Mouse (Mus musculus): ENCODE data around the gene Klhdc1. TPM values are rescaled to one million over a fixed set of nuclear protein-coding genes. Genes with fewer than 3 reads are reported as not detected.
A peak's percentile ranks its signal among the peaks of the same experiment; 100 is the strongest.

Gene Klhdc1
- total RNA-seq (2021): 10 to 100 TPM; 17.5 to 18.6 TPM
- long read RNA-seq, experiment 1, transcript Klhdc1-201 (13 exons, 2,620 nt): major isoform, 8 of 15 reads
- long read RNA-seq, experiment 1, partial matches to known transcripts: 2 of 15 reads
- long read RNA-seq, experiment 1, other reads (novel, unspliced or antisense): 4 of 15 reads
- long read RNA-seq, experiment 2, transcript Klhdc1-201 (13 exons, 2,620 nt): major isoform, 11 of 23 reads
- long read RNA-seq, experiment 2, partial matches to known transcripts: 2 of 23 reads
- long read RNA-seq, experiment 2, other reads (novel, unspliced or antisense): 8 of 23 reads

DNA sequence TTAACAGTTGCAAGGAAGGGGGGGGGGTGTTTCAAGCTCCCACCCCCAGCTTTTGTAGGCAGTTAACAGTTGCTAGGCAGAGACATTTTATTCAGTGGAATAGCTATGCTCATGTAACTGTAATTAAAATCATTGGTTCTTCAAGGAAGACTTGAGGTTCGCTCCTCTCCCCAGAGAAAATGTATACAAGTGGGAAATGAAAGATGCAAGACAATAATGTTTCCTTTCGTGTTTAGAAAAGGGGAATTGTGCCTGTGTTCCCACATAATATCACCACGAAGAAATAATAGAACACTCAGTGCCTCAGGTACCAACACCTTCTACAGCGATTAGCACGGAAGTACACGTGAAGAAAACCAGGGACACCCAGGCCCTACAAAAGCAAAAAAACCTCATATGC is at the start of gene Klhdc1:
TSS of gene Klhdc1 (plus strand) at position 301 of the 400 bp plus-strand sequence.
- TF ChIP-seq CTCF (conservative IDR thresholded peaks at IDR 0.05): no peak
- H3K27ac ChIP-seq: peak within 1 kb of the TSS; percentile 94
- no peak for DNase-seq (ENCODE audit: low spot score in 2 of 2)
- peak within 1 kb of the TSS; percentile 93 for H3K4me3 ChIP-seq

DNA sequence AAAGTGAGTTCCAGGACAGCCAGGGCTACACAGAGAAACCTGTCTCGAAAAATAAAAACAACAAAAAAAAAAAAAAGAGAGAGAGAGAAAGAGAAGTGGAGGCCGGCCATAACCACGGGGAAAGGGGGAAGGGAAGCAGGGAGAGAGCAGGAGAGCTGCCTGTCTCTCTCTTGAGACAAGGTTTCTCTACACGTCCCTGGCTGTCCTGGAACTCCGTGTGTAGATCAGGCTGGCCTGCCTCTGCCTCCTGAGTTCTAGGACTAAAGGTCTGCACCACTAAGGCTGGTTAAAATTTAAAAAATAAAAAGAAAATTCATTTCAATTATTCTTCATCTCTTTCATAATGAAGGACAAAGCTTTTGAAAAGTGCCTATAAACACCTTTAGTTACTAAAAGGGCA is 49.6 kb upstream of the Klhdc1 start:
- TF ChIP-seq CTCF (conservative IDR thresholded peaks at IDR 0.05): no peak
- no peak for DNase-seq (ENCODE audit: low spot score in 2 of 2)
- no peak overlapping the region for H3K4me3 ChIP-seq

DNA sequence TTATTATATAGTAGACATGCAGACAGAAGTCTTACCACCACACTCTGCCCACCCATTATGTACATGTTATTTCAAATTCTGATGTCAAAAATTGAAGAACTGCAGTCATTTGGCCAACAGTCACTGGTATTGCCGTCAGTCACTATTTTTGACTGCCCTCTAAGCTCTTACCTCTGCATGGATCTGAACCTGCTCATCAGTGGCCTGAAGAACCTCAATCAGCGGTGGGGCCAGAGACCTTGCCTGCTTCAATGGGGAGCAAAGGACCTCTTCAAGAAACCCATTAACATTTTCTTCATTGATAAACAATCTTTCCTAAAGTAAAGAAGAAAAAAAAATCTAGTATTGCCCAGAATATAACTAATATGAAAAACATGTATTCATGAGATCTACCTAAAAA is 48.3 kb upstream of the Klhdc1 start:
- TF ChIP-seq CTCF (conservative IDR thresholded peaks at IDR 0.05): no peak
- Histone ChIP-seq H3K27ac (no peak overlapping the region), H3K4me3 (no peak overlapping the region)
- no peak for DNase-seq (ENCODE audit: low spot score in 2 of 2)

More for the DNA sequence above, 49.6 kb upstream of the Klhdc1 start:
- H3K27ac ChIP-seq: no peak overlapping the region

DNA sequence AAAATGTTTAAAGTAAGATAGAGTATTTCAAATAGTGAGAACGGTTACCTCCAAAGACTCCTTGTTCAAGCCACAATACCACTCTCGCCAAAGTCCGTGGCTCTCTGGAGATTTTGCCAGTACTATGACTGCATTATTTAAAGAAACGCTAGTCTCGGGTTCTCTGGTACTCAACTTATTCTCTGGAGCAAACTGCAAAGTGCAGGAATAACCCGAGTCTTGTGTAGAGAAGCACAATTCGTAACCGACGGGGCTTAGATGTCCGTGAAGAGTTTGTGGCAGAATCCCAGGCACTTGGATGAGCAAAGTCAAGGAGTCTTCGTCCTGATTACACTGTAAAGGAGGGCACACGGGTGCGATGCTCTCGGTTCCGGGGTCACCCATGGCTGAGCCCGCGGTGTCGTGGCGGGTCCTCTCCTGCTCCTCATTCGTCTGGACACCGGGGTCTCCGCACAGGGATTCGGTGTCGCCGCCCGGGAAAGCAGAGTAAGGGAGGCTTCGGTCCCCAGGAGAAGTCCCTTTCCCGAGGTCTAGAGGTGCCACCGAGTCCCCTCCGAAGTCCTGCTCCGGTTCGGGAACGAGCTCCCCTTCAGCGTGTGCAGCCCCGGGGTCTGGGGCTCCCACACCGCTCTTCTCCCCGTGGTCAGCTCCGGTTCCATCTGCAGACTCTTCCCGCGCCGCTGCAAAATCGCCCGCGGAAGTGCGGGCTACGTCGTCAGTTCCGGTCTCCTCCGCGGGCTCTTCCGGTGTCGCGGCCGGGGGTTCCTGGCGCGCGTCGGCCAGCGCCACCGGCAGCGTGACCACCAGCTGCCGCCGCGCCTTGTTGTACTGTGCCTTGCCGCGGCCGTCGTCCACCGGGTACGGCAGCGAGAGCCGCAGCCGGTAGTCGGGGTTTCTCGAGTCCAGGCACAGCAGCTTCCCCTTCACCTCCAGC is 44.3 kb upstream of the Klhdc1 start, which contains the start of gene Gm49383:
TSS of gene Gm49383 (minus strand) at position 661 of the 934 bp plus-strand sequence.
- DNase-seq (ENCODE audit: low spot score in 2 of 2): peak; percentile 48 to 76
- peak within 1 kb of the TSS; percentile 100 for H3K4me3 ChIP-seq
- TF ChIP-seq CTCF (conservative IDR thresholded peaks at IDR 0.05): peak; percentile 34
- peak within 1 kb of the TSS; percentile 95 for H3K27ac ChIP-seq

DNA sequence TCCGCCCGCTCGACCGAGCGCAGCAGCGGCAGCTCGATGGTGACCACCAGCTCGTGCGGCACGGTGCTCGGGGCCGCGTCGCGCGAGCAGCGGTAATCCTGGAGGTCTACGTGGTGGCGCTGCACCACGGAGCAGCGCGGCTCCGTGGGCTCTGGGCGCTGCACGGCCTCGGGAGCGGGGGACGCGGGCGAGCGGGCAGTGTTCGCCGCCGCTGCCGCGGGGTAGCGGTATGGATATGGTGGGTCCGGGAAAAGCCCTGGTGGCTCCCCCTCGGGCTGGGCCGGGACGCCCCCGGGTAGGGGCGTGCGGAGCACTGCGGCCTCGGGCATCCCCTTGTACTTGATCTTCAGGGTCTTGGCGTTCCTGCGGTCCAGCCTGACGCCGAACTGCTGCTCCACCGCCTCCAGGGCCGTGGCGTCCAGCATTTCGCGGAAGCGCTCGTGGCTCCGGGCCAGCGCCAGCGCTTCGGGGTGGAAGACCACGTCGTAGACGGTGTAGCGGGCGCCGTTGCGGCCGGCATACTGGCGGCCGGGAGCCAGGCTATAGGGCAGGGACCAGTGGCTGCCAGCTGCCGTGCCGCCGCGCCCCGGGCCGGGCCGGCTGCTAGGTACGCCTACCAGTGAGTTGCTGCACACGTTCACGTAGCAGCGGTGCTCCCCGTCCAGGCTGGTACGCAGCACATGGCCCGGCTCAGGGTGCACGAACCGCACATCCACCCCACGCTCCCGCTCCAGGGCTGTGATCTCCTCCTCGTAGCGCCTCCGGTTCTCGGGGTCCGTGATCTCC is 43.4 kb upstream of the Klhdc1 start:
- peak overlapping the region; percentile 95 for H3K27ac ChIP-seq
- TF ChIP-seq CTCF (conservative IDR thresholded peaks at IDR 0.05): no peak; the same call in 1 of the 2 replicates
- peak overlapping the region; percentile 100 for H3K4me3 ChIP-seq
- peak in 1 of 2 experiments; percentile 22 for DNase-seq (ENCODE audit: low spot score in 2 of 2)

DNA sequence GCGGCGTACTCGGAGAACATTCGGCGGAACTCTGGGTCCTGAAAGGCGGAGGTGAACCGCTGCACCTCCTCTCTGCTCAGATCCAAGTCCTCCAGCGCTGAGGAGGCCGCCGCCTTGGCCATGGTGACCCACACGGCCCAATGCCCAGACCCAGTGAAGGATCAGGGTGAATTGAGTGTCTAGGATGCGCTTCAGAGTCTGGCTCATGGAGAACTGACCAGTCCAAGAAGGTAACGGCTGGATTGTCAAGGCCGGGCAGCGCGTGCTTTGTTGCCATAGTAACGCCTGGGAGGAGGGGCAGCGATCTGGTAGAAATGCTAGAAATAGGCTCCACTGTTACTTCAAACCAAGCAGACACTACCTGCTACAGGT is 42.8 kb upstream of the Klhdc1 start, which contains the start of gene Dnaaf2:
TSS of gene Dnaaf2 (minus strand) at position 266 of the 372 bp plus-strand sequence.
- TF ChIP-seq CTCF (conservative IDR thresholded peaks at IDR 0.05): no peak

DNA sequence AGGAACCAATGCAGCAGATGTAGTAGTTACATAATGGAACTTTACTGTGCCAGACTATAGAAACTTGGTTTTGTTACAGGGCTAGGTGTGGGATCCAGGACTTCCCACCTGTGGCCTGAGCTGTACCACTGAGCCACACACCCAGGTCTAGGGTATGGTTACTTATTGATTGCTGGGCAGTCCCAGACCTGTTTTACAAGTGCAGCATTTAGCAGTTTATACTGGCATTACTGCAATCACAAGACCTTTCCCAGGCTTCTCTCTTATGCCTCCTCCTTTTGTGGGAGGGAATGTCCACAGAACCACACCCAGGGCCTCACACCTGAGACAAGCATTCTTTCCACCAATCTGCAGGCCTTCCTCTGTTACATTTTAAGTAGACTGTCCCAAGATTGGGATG is 42.0 kb upstream of the Klhdc1 start:
- Histone ChIP-seq H3K4me3 (no peak overlapping the region; the same call in 1 of the 2 replicates), H3K27ac (no peak overlapping the region)
- DNase-seq (ENCODE audit: low spot score in 2 of 2): no peak
- no peak for TF ChIP-seq CTCF (conservative IDR thresholded peaks at IDR 0.05)

More for the DNA sequence above, 42.8 kb upstream of the Klhdc1 start, which contains the start of gene Dnaaf2:
- Histone ChIP-seq H3K27ac (peak within 1 kb of the TSS; percentile 95), H3K4me3 (peak within 1 kb of the TSS; percentile 100)
- peak; percentile 63 to 65 for DNase-seq (ENCODE audit: low spot score in 2 of 2)

DNA sequence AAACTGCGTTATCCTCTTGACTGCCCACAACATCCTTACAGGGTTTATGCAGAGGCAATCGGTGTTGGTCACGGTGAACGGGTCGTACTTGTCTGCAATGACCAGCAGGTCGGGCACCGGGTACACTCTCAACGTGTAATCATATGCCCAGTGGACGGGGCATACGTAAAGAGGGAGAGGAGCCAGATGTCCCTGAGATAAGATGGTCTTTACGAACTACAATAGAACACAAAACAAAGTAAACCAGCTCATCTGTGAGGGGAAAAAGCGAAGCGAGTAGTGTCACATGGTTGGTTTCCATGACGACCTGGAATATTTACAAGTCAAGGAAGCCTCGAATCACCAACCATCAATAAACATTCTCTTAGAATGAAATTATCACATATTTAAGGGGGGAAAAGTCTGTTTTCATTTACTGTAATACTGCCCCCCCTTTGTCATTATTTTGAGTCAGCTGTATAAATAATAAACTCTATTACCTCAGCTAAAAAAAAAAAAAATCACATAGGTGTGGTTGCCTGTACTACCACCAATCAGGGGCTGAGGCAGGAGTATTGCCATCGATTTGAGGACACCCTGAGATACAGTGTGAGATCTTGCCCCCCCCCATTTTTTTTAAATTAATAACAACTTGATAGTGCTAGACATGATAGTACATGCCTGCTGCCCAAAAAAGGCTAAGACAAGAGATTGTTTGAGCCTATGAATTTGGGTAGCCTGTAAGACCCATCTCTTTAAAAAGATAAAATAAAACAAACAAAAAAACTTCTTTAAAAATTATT is 36.7 kb upstream of the Klhdc1 start, which contains the start of gene Gm49384:
TSS of gene Gm49384 (minus strand) at position 216 of the 782 bp plus-strand sequence.
- no peak for TF ChIP-seq CTCF (conservative IDR thresholded peaks at IDR 0.05)
- no peak for DNase-seq (ENCODE audit: low spot score in 2 of 2)
- H3K4me3 ChIP-seq: no peak within 1 kb of the TSS
- no peak within 1 kb of the TSS for H3K27ac ChIP-seq

DNA sequence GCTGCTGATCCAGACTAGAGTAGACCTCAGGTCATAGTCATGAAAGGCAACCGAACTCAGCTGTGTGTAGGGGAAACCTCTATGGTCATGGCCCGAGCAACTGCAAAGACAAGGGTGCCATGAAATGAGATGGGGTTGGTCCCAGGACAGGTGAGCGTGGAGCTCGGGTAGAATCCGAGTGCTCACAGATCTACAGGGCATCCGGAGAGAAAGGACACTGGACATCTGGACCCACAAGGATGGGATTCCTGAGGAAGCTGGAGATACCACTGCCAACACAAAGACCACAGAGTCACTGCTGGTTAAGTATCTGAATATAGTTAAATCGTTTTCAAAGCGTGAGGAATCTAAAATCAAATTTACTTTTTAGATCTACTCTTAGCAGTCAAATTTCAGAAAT is 33.6 kb upstream of the Klhdc1 start:
- TF ChIP-seq CTCF (conservative IDR thresholded peaks at IDR 0.05): no peak
- Histone ChIP-seq H3K27ac (no peak overlapping the region), H3K4me3 (no peak overlapping the region)
- DNase-seq (ENCODE audit: low spot score in 2 of 2): no peak

DNA sequence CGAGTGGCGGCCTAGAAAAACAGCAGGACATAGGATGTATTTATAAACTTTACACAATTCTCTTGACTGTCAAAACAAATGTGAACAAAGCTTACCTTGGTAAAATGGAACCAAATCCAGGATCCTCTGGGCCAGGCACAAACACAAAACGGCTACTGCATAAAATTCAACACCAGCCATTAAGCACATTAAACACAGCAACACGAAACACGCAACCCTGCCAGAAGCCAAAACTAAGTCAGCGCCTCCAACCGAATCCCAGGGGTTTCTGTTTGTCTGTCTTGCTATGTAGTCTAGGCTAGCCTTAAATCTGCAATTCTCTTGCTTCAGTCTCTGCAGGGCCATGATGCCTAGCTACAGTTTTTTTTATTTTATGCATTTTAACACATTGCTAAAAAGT is 33.0 kb upstream of the Klhdc1 start:
- TF ChIP-seq CTCF (conservative IDR thresholded peaks at IDR 0.05): no peak
- H3K27ac ChIP-seq: no peak overlapping the region
- H3K4me3 ChIP-seq: no peak overlapping the region
- no peak for DNase-seq (ENCODE audit: low spot score in 2 of 2)

DNA sequence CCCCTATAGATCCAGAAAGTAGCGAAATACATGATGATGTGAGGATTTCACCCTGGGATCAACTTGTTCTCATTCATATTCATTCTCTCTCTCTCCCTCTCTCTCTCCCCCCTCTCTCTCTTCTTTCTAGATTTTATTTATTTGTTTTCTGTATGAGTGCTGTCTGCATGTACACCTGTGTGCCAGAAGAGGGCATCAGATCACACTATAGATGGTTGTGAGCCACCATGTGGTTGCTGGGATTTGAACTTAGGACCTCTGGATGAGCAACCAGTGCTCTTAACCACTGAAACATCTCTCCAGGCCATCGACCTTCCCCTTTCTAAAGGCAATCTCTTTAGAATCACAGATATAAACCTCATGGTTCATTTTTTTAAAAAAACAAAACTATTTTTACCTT is 32.5 kb upstream of the Klhdc1 start:
- no peak for DNase-seq (ENCODE audit: low spot score in 2 of 2)
- H3K27ac ChIP-seq: no peak overlapping the region
- no peak overlapping the region for H3K4me3 ChIP-seq
- TF ChIP-seq CTCF (conservative IDR thresholded peaks at IDR 0.05): peak; percentile 51
